Mouse (Mus musculus) lung, embryonic 14.5 days (tissue): Measurements from ENCODE around the gene Gm21488. TPM values are rescaled to one million over a fixed set of nuclear protein-coding genes. Genes with fewer than 3 reads are reported as not detected.
"Not testable (repeated sequence)": the region's sequence is repeated elsewhere in the genome, so short reads cannot be mapped to it uniquely, and the experiment has no call there.

Experiments
- ATAC-seq: fragments of 200-750 bp; cut with Nextera tagmentation; 2 replicates; pipeline ENCODE4 v1.8.0; 2017; ENCODE audit warnings: mild to moderate bottlenecking, moderate TSS enrichment, moderate library complexity; ENCODE audit not compliant: insufficient read depth
- DNase-seq: peaks from one replicate; pipeline ENCODE4 v3.0.0-alpha.2; 2015
- H3K27ac ChIP-seq: fragments of 300-500 bp; sonication (generic); 2 replicates; pipeline ENCODE4 v1.5.1; 2014; ENCODE audit warnings: low read depth, mild to moderate bottlenecking, moderate library complexity
- H3K27me3 ChIP-seq: fragments of 300-500 bp; sonication (generic); 2 replicates; pipeline ENCODE4 v1.6.1; 2014; ENCODE audit warnings: low read length, control low read depth; ENCODE audit not compliant: insufficient read depth
- H3K36me3 ChIP-seq: fragments of 300-500 bp; sonication (generic); 2 replicates; pipeline ENCODE4 v1.6.1; 2014; ENCODE audit warnings: control low read depth; ENCODE audit not compliant: insufficient read depth
- H3K4me1 ChIP-seq: fragments of 300-500 bp; sonication (generic); 2 replicates; pipeline ENCODE4 v1.6.1; 2014; ENCODE audit warnings: antibody characterized with exemption, control low read depth; ENCODE audit not compliant: insufficient read depth
- H3K4me2 ChIP-seq: fragments of 300-500 bp; sonication (generic); 2 replicates; pipeline ENCODE4 v1.6.1; 2014; ENCODE audit warnings: mild to moderate bottlenecking
- H3K4me3 ChIP-seq: fragments of 300-500 bp; sonication (generic); 2 replicates; pipeline ENCODE4 v1.5.1; 2014; ENCODE audit warnings: low read depth, low read length
- H3K9ac ChIP-seq: fragments of 300-500 bp; sonication (generic); 2 replicates; pipeline ENCODE4 v1.6.1; 2014
- H3K9me3 ChIP-seq: fragments of 300-500 bp; sonication (generic); 2 replicates; pipeline ENCODE4 v1.6.1; 2016; ENCODE audit warnings: low read depth, low read length, control low read depth
- WGBS: fragments of 180-500 bp; shearing (Covaris S2); extraction: QIAGEN DNeasy Blood & Tissue Kit; methylation state at CpG from one replicate; pipeline ENCODE4 v1.1.7; 2014; 5-methylcytosine and 5-hydroxymethylcytosine counted together
- polyA plus RNA-seq: library from polyadenylated mRNA; unstranded; fragments of >200 nt; fragmentation: Nextera tagmentation; extraction: Ambion mirVana; gene quantifications from 2 replicates; pipeline ENCODE4 v1.2.1, GENCODE M21; 2014

Gene Gm21488
- polyA plus RNA-seq, result not detected in 2 replicates

- not testable (repeated sequence) for H3K9me3 ChIP-seq, H3K36me3 ChIP-seq, H3K4me1 ChIP-seq, H3K4me3 ChIP-seq, ATAC-seq, H3K4me2 ChIP-seq, H3K9ac ChIP-seq, DNase-seq, H3K27me3 ChIP-seq, H3K27ac ChIP-seq
- WGBS, result no CpG with 5 or more reads among the region's 5 CpGs
Observed at GRCm38 (mm10) chrY:27521820-27522219, at the start of gene Gm21488. Gene Gm21488 (minus strand): TSS chrY:27521920.
